Mouse (Mus musculus) thymus, postnatal 10 days (tissue): ENCODE measurements around the gene Thap3.

Experiments used
- DNase-seq, 2 experiments: peaks; one replicate each; pipeline ENCODE4 v3.0.0; 2021; ENCODE audit warnings: low spot score in 2 of 2

The Thap3 gene

GRCm38 (mm10) chr4:151985886-151986285 is 2.9 kb downstream of the Thap3 start:
- no peak for DNase-seq

GRCm38 (mm10) chr4:151983560-151983959 is 5.2 kb downstream of the Thap3 start:
- DNase-seq, result no peak

GRCm38 (mm10) chr4:151983043-151983442 is 5.8 kb downstream of the Thap3 start:
- DNase-seq, result no peak

- DNase-seq, result peak; percentile 43 to 71
Measured at GRCm38 (mm10) chr4:151981363-151981762, 7.4 kb downstream of the Thap3 start.

GRCm38 (mm10) chr4:151980699-151981098 is 8.1 kb downstream of the Thap3 start:
- DNase-seq, result peak in 1 of 2 experiments; percentile 22

GRCm38 (mm10) chr4:151977748-151978147 is 11.0 kb downstream of the Thap3 start:
- DNase-seq, result peak; percentile 64 to 88

- DNase-seq, result peak in 1 of 2 experiments; percentile 53
Measured at GRCm38 (mm10) chr4:151975441-151975840, 13.4 kb downstream of the Thap3 start.

GRCm38 (mm10) chr4:151972221-151972967 is 16.4 kb downstream of the Thap3 start:
- peak in 1 of 2 experiments; percentile 48 for DNase-seq

GRCm38 (mm10) chr4:151968204-151968921 is 20.4 kb downstream of the Thap3 start:
- no peak for DNase-seq

GRCm38 (mm10) chr4:151962817-151963216 is 26.0 kb downstream of the Thap3 start:
- DNase-seq, result no peak

- DNase-seq, result no peak
Measured at GRCm38 (mm10) chr4:151960513-151960854, 28.3 kb downstream of the Thap3 start.

- no peak for DNase-seq
Measured at GRCm38 (mm10) chr4:151959849-151960512, 28.8 kb downstream of the Thap3 start.

GRCm38 (mm10) chr4:151957584-151958315 is 31.0 kb downstream of the Thap3 start:
- DNase-seq, result no peak

- DNase-seq, result no peak
Measured at GRCm38 (mm10) chr4:151955791-151956190, 33.0 kb downstream of the Thap3 start.

- no peak for DNase-seq
Measured at GRCm38 (mm10) chr4:151953209-151953608, 35.6 kb downstream of the Thap3 start.

- no peak for DNase-seq
Measured at GRCm38 (mm10) chr4:151948497-151949471, 40.0 kb downstream of the Thap3 start.

- DNase-seq, result no peak
Measured at GRCm38 (mm10) chr4:151946211-151946610, 42.6 kb downstream of the Thap3 start.

- DNase-seq, result no peak
Measured at GRCm38 (mm10) chr4:151938089-151938488, 50.7 kb downstream of the Thap3 start.

- DNase-seq, result no peak
Measured at GRCm38 (mm10) chr4:151937441-151937840, 51.4 kb downstream of the Thap3 start.

GRCm38 (mm10) chr4:151934215-151934572 is 54.6 kb downstream of the Thap3 start:
- DNase-seq, result no peak
